Mouse (Mus musculus) heart, embryonic 14.5 days (tissue): Measurements from ENCODE around the gene Tulp1. TPM values are rescaled to one million over a fixed set of nuclear protein-coding genes. Genes with fewer than 3 reads are reported as not detected.
A peak's percentile ranks its signal among the peaks of the same experiment; 100 is the strongest.
"Not testable (repeated sequence)": the region's sequence is repeated elsewhere in the genome, so short reads cannot be mapped to it uniquely, and the experiment has no call there.

Experiments
- ATAC-seq: fragments of 200-750 bp; cut with Nextera tagmentation; 2 replicates; pipeline ENCODE4 v1.8.0; 2017; ENCODE audit warnings: low read depth, moderate TSS enrichment; ENCODE audit not compliant: insufficient number of reproducible peaks, insufficient read depth, low FRiP score
- H3K27ac ChIP-seq, 2 experiments: fragments of 200-500 bp in 1 of 2; fragments of 300-500 bp in 1 of 2; sonication (generic) in 1 of 2; replicated peaks in 1 of 2; 2 replicates each; pipeline ENCODE4 v1.5.1; 2012 to 2014; ENCODE audit warnings: low read depth in 2 of 2, low read length in 2 of 2, control low read depth in 1 of 2, mild to moderate bottlenecking in 1 of 2, mixed read lengths in 1 of 2; ENCODE audit not compliant: control insufficient read depth in 1 of 2, insufficient read depth in 1 of 2
- H3K27me3 ChIP-seq: fragments of 300-500 bp; sonication (generic); 2 replicates; pipeline ENCODE4 v1.6.1; 2014; ENCODE audit warnings: mild to moderate bottlenecking, low read length, control low read depth; ENCODE audit not compliant: control insufficient read depth, insufficient read depth
- H3K36me3 ChIP-seq: fragments of 300-500 bp; sonication (generic); 2 replicates; pipeline ENCODE4 v1.6.1; 2014; ENCODE audit warnings: mild to moderate bottlenecking, control low read depth, low read length, mixed read lengths; ENCODE audit not compliant: control insufficient read depth, insufficient read depth
- H3K4me1 ChIP-seq, 2 experiments: fragments of 200-500 bp in 1 of 2; fragments of 300-500 bp in 1 of 2; sonication (generic) in 1 of 2; 2 replicates each; pipeline ENCODE4 v1.6.1; 2012 to 2014; ENCODE audit warnings: low read length in 2 of 2, control low read depth in 1 of 2, mixed read lengths in 1 of 2; ENCODE audit not compliant: control insufficient read depth in 2 of 2, insufficient read depth in 2 of 2
- H3K4me2 ChIP-seq: fragments of 300-500 bp; sonication (generic); 2 replicates; pipeline ENCODE4 v1.6.1; 2014; ENCODE audit warnings: mild to moderate bottlenecking, low read length
- H3K4me3 ChIP-seq, 2 experiments: fragments of 200-500 bp in 1 of 2; fragments of 300-500 bp in 1 of 2; sonication (generic) in 1 of 2; 2 replicates each; pipeline ENCODE4 v1.5.1; 2012 to 2014; ENCODE audit warnings: low read length in 2 of 2, mild to moderate bottlenecking in 2 of 2, control low read depth in 1 of 2, low read depth in 1 of 2, moderate library complexity in 1 of 2; ENCODE audit not compliant: control insufficient read depth in 1 of 2, insufficient read depth in 1 of 2
- H3K9ac ChIP-seq: fragments of 300-500 bp; sonication (generic); 2 replicates; pipeline ENCODE4 v1.6.1; 2014; ENCODE audit warnings: mild to moderate bottlenecking, low read length
- H3K9me3 ChIP-seq: fragments of 300-500 bp; sonication (generic); 2 replicates; pipeline ENCODE4 v1.6.1; 2016; ENCODE audit warnings: low read length, control low read depth; ENCODE audit not compliant: control insufficient read depth
- WGBS: fragments of 180-500 bp; shearing (Covaris S2); extraction: QIAGEN DNeasy Blood & Tissue Kit; methylation state at CpG from one replicate; pipeline ENCODE4 v1.1.7; 2014; 5-methylcytosine and 5-hydroxymethylcytosine counted together
- polyA plus RNA-seq: library from polyadenylated mRNA; unstranded; fragments of >200 nt; fragmentation: Nextera tagmentation; extraction: Ambion mirVana; gene quantifications from 2 replicates; pipeline ENCODE4 v1.2.1, GENCODE M21; 2014

Gene Tulp1
- polyA plus RNA-seq, 1 experiment from 2014 or later, result 3.3 TPM

GRCm38 (mm10) chr17:28363507-28363906, 1.5 kb downstream of the Tulp1 start:
- peak overlapping the region; percentile 58 for H3K9ac ChIP-seq
- 0 out of 2 replicates have a peak, but pooled peaks cover 3% of the 10 kb centered on the region for H3K9me3 ChIP-seq
- H3K4me3 ChIP-seq, result no peak overlapping the region; a peak in 2 of 4 replicates
- ATAC-seq, result no peak
- 27% methylated on average over 6 of the region's 6 CpGs for WGBS
- peak overlapping the region; percentile 63 for H3K4me2 ChIP-seq
- no peaks in the 10 kb centered on the region for H3K36me3 ChIP-seq
- H3K27me3 ChIP-seq, result peaks cover 56% of the 10 kb centered on the region
- no peak overlapping the region for H3K27ac ChIP-seq
- peaks cover 14 to 25% of the 10 kb centered on the region in 2 experiments; a peak in 3 of 4 replicates for H3K4me1 ChIP-seq

DNA sequence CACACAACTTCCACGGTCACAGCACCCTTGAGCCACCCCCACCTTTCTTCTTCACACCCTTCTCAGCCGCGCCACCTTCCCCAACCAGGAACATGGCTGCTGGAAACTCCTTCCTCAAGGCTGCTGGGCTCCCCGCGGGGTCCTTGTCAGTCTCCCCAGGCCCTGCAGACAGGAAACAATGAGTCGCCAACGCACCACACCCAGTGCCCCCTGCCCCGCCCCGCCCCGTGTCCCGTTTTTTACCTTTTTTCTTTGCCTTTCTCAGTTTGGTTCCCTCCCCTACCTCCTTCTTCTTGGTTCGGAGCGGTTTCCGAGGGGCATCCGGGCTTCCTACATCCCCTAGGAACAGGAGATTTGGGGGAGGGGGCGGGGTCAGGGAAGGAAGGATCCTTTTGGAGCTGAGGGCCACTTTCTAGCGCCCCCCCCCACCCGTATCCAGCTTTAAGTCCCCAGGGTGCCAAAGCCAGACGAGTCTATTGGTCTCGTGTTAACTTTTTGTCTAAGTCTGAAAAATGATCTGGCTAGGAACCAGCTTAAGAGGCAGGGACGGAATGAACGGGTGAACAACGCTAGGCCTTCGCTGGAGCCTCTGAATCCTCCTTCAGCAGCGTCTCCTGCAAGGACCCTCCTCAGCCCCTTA, 2.2 kb downstream of the Tulp1 start:
- Histone ChIP-seq H3K9ac (peak overlapping the region; percentile 58), H3K4me1 (peaks cover 14 to 25% of the 10 kb centered on the region in 2 experiments; a peak in 3 of 4 replicates), H3K27me3 (peaks cover 63% of the 10 kb centered on the region), H3K36me3 (no peaks in the 10 kb centered on the region), H3K4me2 (peak overlapping the region; percentile 63), H3K4me3 (peak overlapping the region; percentile 30 to 34), H3K27ac (no peak overlapping the region), H3K9me3 (0 out of 2 replicates have a peak, but pooled peaks cover 3% of the 10 kb centered on the region)
- no peak for ATAC-seq
- WGBS, result 4% methylated on average over 25 of the region's 25 CpGs

DNA sequence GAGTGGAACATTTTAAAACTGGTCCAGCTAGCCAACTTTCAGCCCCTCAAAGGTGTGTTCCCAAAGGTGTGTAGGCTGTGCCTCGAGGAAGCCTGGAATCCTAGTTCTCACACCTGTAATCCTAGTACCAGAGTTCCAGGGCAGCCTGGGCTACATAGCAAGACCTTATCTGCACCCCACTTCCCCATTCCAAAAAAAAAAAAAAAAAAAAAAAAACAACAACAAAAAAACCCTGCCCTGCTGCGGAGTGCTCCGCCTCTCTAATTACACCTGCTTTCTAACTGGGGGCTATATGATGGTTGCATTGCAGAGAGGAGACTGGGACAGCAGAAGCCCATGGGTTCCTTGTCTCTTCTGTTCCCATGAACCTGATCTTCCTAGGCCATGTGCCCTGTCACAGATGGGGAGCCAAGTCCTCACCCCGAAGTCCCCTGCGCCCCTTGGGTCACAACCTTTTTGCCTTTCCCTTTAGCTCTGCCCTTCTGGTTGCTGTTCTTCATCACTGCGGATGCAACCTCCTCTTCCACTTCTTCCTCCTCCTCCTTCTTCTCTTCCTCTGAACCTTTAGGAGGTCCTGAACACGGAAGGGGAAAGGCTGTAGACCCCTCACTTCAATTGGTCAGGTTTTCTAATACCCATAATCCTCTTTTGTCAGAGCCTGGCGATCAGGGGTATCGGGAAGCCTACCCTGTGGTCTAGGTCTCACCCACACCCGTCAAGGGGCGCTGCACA, 2.9 kb downstream of the Tulp1 start:
- peak overlapping the region; percentile 58 for H3K9ac ChIP-seq
- no peak for ATAC-seq
- no peak overlapping the region for H3K27ac ChIP-seq
- H3K27me3 ChIP-seq, result peaks cover 65% of the 10 kb centered on the region
- H3K4me2 ChIP-seq, result peak overlapping the region; percentile 63
- 0 out of 2 replicates have a peak, but pooled peaks cover 3% of the 10 kb centered on the region for H3K9me3 ChIP-seq
- H3K4me1 ChIP-seq, result peaks cover 14 to 25% of the 10 kb centered on the region in 2 experiments; a peak in 3 of 4 replicates
- WGBS, result 42% methylated on average over 11 of the region's 11 CpGs
- H3K4me3 ChIP-seq, result peak overlapping the region; percentile 30 to 34
- no peaks in the 10 kb centered on the region for H3K36me3 ChIP-seq

DNA sequence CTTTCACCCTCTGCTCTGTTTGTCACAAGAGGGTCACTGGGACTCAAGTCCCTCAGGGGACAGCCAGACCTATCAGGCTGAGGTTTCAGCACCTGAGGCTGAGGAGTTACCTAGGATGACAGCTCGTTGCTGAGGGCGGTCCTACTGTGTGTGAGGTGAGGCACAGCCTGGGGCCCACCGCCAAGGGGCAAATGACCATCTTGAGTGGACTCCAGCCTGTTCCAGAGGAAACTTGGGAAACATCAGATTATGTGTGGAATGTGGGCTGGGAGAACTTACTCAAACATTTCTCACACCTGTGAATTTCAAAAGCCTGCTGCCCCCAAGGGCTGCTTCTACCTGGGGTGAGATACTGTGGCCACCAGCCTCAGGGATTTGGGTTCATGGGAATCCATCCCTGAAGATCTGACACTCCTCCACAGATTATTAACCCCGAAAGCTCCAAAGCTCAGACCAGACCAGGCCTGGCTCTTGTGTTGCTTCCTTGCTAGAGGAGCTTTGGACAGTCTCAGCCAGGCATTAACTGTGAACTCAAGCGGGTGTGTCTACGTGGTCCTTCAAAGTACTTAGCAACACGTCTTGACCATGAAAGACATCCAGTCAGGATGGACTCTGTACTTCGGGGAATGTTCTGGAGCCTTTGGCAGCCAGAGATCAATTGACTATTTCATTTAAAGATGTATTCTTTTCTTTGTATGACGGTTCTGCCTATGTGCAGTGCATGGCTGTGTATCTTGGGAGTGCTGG, 4.3 kb downstream of the Tulp1 start:
- ATAC-seq, result no peak
- 74% methylated on average over 9 of the region's 9 CpGs for WGBS
- Histone ChIP-seq H3K36me3 (no peaks in the 10 kb centered on the region), H3K27me3 (peaks cover 65% of the 10 kb centered on the region), H3K9me3 (0 out of 2 replicates have a peak, but pooled peaks cover 3% of the 10 kb centered on the region), H3K4me3 (no peak overlapping the region), H3K4me2 (no peak overlapping the region), H3K9ac (no peak overlapping the region), H3K27ac (no peak overlapping the region), H3K4me1 (peaks cover 19 to 29% of the 10 kb centered on the region in 2 experiments; a peak in 3 of 4 replicates)

GRCm38 (mm10) chr17:28358576-28359261, 6.3 kb downstream of the Tulp1 start:
- H3K27me3 ChIP-seq, result peaks cover 47% of the 10 kb centered on the region
- not testable (repeated sequence) for ATAC-seq, H3K4me3 ChIP-seq, H3K36me3 ChIP-seq, H3K27ac ChIP-seq, H3K9me3 ChIP-seq, H3K4me2 ChIP-seq, H3K9ac ChIP-seq
- peaks cover 13 to 15% of the 10 kb centered on the region in 2 experiments; a peak in 3 of 4 replicates for H3K4me1 ChIP-seq
- 19% methylated on average over 22 of the region's 24 CpGs for WGBS

GRCm38 (mm10) chr17:28355871-28356270, 9.2 kb downstream of the Tulp1 start:
- WGBS, result 67% methylated on average over 12 of the region's 12 CpGs
- no peak overlapping the region for H3K4me2 ChIP-seq
- H3K4me1 ChIP-seq, result peaks cover 6 to 7% of the 10 kb centered on the region in 2 experiments; a peak in 1 of 4 replicates
- 0 out of 2 replicates have a peak, but pooled peaks cover 3% of the 10 kb centered on the region for H3K9me3 ChIP-seq
- no peak overlapping the region for H3K27ac ChIP-seq
- no peak overlapping the region for H3K9ac ChIP-seq
- no peak for ATAC-seq
- peaks cover 47% of the 10 kb centered on the region for H3K27me3 ChIP-seq
- H3K4me3 ChIP-seq, result no peak overlapping the region
- H3K36me3 ChIP-seq, result no peaks in the 10 kb centered on the region

DNA sequence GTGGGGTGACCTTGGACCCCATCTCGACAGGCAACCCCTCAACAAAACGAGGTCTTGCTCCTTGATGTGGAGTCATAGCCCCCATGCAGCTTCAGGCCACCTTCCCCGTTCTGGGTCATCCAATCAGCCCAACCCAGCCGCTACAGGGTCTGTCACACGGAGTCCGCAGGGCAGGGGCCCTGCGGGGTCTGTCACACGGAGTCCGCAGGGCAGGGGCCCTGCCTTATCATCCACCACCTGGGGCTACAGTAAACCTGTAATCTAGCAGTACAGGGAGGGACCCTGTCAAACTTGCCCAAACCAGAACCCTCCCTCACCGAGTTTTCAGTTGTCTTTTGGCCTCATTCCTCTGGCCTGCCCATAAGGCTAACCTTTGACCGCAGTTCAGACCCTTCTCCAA, 13.0 kb downstream of the Tulp1 start:
- H3K27ac ChIP-seq, result no peak overlapping the region
- no peaks in the 10 kb centered on the region for H3K9me3 ChIP-seq
- H3K4me2 ChIP-seq, result no peak overlapping the region
- peaks cover 19 to 28% of the 10 kb centered on the region in 2 experiments for H3K4me1 ChIP-seq
- no peak overlapping the region for H3K4me3 ChIP-seq
- H3K36me3 ChIP-seq, result no peaks in the 10 kb centered on the region
- H3K9ac ChIP-seq, result no peak overlapping the region
- ATAC-seq, result no peak
- H3K27me3 ChIP-seq, result peaks cover 16% of the 10 kb centered on the region; the same call in 1 of the 2 replicates
- 35% methylated on average over 11 of the region's 11 CpGs for WGBS
